Mouse (Mus musculus) myocyte (in vitro differentiated cells): Measurements from ENCODE around the gene Pbx1. TPM values are rescaled to one million over a fixed set of nuclear protein-coding genes. Genes with fewer than 3 reads are reported as not detected.

ENCODE experiments used
- H3K27me3 ChIP-seq: one replicate; pipeline ENCODE4 v1.6.1; 2011; ENCODE audit not compliant: control insufficient read depth, insufficient read depth, insufficient read length
- H3K36me3 ChIP-seq: one replicate; pipeline ENCODE4 v1.6.1; 2011; ENCODE audit not compliant: control insufficient read depth, insufficient read depth
- H3K4me2 ChIP-seq: one replicate; pipeline ENCODE4 v1.6.1; 2011; ENCODE audit warnings: low read depth, control low read depth
- H3K4me3 ChIP-seq: one replicate; pipeline ENCODE4 v1.5.1; 2011; ENCODE audit warnings: mild to moderate bottlenecking, control low read depth, moderate library complexity
- H3K79me2 ChIP-seq: one replicate; pipeline ENCODE4 v1.6.1; 2011; ENCODE audit not compliant: control insufficient read depth, insufficient read depth
- H3ac ChIP-seq: one replicate; pipeline ENCODE4 v1.6.1; 2011; ENCODE audit not compliant: control insufficient read depth, insufficient read length
- CEBPB ChIP-seq: IDR thresholded peaks from 2 replicates; pipeline ENCODE4 v1.6.1; 2011; ENCODE audit warnings: mild to moderate bottlenecking, moderate library complexity; ENCODE audit not compliant: poor library complexity, insufficient read depth, severe bottlenecking
- E2F4 ChIP-seq: IDR thresholded peaks from one replicate; pipeline ENCODE4 v1.6.1; 2011; ENCODE audit warnings: mild to moderate bottlenecking, control low read depth, moderate library complexity; ENCODE audit not compliant: insufficient read depth
- MAX ChIP-seq: IDR thresholded peaks from one replicate; pipeline ENCODE4 v1.6.1; 2011; ENCODE audit warnings: low read depth, mild to moderate bottlenecking, control low read depth
- MYOD1 ChIP-seq, 3 experiments: IDR thresholded peaks; one replicate each; pipeline ENCODE4 v1.6.1; 2011; ENCODE audit warnings: control low read depth in 2 of 3, low read depth in 2 of 3, mild to moderate bottlenecking in 2 of 3, moderate library complexity in 1 of 3; ENCODE audit not compliant: insufficient read length in 2 of 3, control insufficient read depth in 1 of 3
- MYOG ChIP-seq, 3 experiments: IDR thresholded peaks; one replicate each; pipeline ENCODE4 v1.6.1; 2011; ENCODE audit warnings: control low read depth in 2 of 3, low read depth in 2 of 3, mild to moderate bottlenecking in 2 of 3; ENCODE audit not compliant: insufficient read length in 2 of 3, control insufficient read depth in 1 of 3, insufficient read depth in 1 of 3
- POLR2A ChIP-seq: IDR thresholded peaks from one replicate; pipeline ENCODE4 v1.6.1; 2011; ENCODE audit warnings: low read depth, mild to moderate bottlenecking, control low read depth, moderate library complexity; ENCODE audit not compliant: insufficient read length
- POLR2AphosphoS2 ChIP-seq: IDR thresholded peaks from one replicate; pipeline ENCODE4 v1.6.1; 2011; ENCODE audit warnings: low read depth, control low read depth; ENCODE audit not compliant: insufficient read length
- REST ChIP-seq: IDR thresholded peaks from one replicate; pipeline ENCODE4 v1.6.1; 2011; ENCODE audit warnings: mild to moderate bottlenecking, control low read depth, moderate library complexity; ENCODE audit not compliant: insufficient read depth, insufficient read length
- SRF ChIP-seq: IDR thresholded peaks from one replicate; pipeline ENCODE4 v1.6.1; 2011; ENCODE audit warnings: low read depth; ENCODE audit not compliant: control insufficient read depth, insufficient read length
- TCF12 ChIP-seq: IDR thresholded peaks from one replicate; pipeline ENCODE4 v1.6.1; 2011; ENCODE audit warnings: mild to moderate bottlenecking, control low read depth; ENCODE audit not compliant: poor library complexity, insufficient read depth, severe bottlenecking
- TCF3 ChIP-seq: IDR thresholded peaks from one replicate; pipeline ENCODE4 v1.6.1; 2011; ENCODE audit warnings: low read depth, control low read depth; ENCODE audit not compliant: insufficient read length
- USF1 ChIP-seq: IDR thresholded peaks from one replicate; pipeline ENCODE4 v1.6.1; 2011; ENCODE audit warnings: low read depth, mild to moderate bottlenecking, control low read depth, moderate library complexity
- polyA plus RNA-seq: library from polyadenylated mRNA; unstranded; fragments of >200 nt; fragmentation: generic; extraction: Trizol; gene quantifications from one replicate; pipeline ENCODE4 v1.2.1, GENCODE M21; 2012; ENCODE audit warnings: missing spikeins

Pbx1 gene
- polyA plus RNA-seq, 1 experiment, result 11.4 TPM

DNA sequence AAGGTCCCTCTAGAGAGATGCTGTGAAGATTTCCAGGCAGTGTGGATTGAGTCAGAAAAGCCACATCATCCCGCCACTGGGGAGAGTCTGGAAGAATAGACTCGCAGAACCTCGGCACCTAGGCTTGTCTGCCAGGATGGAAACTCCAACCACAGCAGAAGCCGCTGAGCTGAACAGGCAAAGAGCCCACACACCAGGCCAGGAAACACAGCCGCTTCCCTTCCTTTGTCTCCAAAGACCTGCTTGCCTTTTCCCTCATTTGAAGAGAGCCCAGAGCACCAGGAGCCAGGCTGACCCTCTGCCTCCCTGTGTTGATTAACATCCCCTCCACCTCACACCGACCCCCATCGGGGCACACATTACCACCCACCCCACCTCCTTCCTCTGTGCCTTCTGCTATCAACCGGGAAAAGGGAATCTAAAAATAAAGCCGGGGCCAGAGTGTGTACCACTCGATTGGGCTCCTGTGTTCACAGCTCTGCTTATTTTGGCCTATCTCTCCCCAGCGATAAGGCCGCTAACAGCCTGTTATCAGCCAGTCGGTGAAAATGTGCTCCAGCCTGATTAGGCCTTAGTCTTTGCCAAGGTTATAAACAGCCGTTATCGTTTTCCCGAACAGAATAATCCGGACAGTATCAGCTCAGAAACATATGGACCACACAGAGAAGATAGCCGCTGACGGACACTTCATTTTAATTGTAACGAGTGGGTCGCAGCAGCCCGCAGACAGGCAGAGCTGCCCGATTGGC lies 144.1 kb downstream of the Pbx1 start:
- Histone ChIP-seq H3K27me3 (no peaks in the 10 kb centered on the region), H3K4me2 (no peak overlapping the region), H3K36me3 (no peaks in the 10 kb centered on the region), H3K79me2 (peaks cover 12% of the 10 kb centered on the region), H3ac (no peak overlapping the region), H3K4me3 (no peak overlapping the region)
- TF ChIP-seq MYOG (IDR thresholded peaks at IDR 0.05; ENCODE audit: control insufficient read depth in 1 of 3, insufficient read depth in 1 of 3, insufficient read length in 2 of 3, low read depth in 2 of 3) (no peak), POLR2AphosphoS2 (no peak), REST (no peak), POLR2A (no peak), TCF12 (no peak), USF1 (no peak), CEBPB (no peak), MAX (no peak), MYOD1 (IDR thresholded peaks at IDR 0.05; ENCODE audit: control insufficient read depth in 1 of 3, insufficient read length in 2 of 3, low read depth in 2 of 3) (no peak), E2F4 (no peak), TCF3 (no peak), SRF (no peak)

DNA sequence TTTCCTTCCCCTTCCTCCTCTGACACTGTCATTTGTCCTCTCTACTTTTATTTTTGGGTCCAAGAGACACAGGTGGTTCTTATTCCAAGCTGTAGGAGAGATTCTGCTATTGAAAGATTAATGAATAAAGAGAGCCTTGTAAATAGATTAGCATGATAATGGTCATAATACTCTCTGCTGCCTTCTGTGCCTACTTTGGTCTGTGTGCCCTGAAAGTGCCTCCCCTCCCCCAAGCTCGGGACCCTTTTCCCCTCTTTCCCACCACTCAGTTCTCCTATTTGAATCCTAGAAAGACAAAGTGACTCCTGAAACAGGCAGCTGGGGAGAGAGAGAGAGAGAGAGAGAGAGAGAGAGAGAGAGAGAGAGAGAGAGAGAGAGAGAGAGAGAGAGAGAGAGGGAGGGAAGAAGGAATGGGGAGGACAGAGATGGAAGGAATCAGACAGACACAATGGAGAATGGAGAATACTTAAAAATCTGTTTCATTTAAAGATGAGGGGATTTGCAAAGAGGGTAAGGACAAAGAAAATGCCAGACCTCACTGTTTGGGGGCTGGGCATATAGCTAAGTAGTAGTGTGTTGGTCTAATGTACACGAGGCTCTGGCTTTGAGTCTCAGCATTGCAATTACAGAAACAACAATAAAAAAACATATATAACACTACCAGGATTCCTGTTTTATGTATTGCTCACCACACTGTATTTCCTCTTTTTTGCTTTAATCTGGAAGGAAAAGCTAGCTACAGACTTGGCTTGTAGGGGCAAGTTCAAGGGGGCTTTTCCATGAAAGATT lies 145.0 kb downstream of the Pbx1 start:
- Histone ChIP-seq H3K4me3 (no peak overlapping the region), H3ac (no peak overlapping the region), H3K4me2 (no peak overlapping the region), H3K36me3 (no peaks in the 10 kb centered on the region), H3K79me2 (peaks cover 12% of the 10 kb centered on the region), H3K27me3 (no peaks in the 10 kb centered on the region)
- TF ChIP-seq TCF12 (no peak), POLR2AphosphoS2 (no peak), MYOD1 (IDR thresholded peaks at IDR 0.05; ENCODE audit: control insufficient read depth in 1 of 3, insufficient read length in 2 of 3, low read depth in 2 of 3) (no peak), E2F4 (no peak), POLR2A (no peak)

DNA sequence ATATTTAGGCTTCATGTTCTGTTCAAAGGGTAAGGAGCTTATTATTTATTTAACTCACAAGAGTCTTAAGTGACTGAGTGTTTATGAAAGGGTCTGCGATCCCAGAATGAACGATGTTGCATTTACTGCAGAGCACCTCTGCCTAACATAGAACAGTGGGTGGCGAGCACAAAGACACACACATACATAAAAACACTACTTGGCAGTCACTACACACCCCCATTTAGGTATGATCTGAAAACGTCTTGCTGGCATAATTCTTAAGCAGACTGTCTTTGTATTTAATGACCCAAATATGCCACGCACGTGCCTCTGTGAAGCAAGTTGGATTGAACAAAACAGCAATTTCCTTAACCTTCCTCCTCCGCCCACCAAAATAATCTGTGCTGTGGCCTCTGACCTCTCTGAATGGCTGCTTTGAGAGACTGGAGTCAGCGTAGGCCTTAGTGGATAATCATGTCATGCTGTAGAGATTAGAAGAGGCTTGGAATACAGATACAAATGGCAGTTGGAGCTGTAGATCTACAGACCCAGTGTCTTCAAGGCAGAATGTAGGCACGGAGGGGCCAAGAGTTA lies 147.4 kb downstream of the Pbx1 start:
- Histone ChIP-seq H3K79me2 (peaks cover 8% of the 10 kb centered on the region), H3K4me3 (no peak overlapping the region), H3K36me3 (no peaks in the 10 kb centered on the region), H3K4me2 (no peak overlapping the region), H3ac (no peak overlapping the region), H3K27me3 (no peaks in the 10 kb centered on the region)
- TF ChIP-seq MYOG (IDR thresholded peaks at IDR 0.05; ENCODE audit: control insufficient read depth in 1 of 3, insufficient read depth in 1 of 3, insufficient read length in 2 of 3, low read depth in 2 of 3), result no peak
- no peak for TF ChIP-seq TCF3
- TF ChIP-seq CEBPB, result no peak
- TF ChIP-seq MAX, result no peak
- TF ChIP-seq E2F4, result no peak
- no peak for TF ChIP-seq POLR2A
- TF ChIP-seq REST, result no peak
- TF ChIP-seq USF1, result no peak
- TF ChIP-seq MYOD1 (IDR thresholded peaks at IDR 0.05; ENCODE audit: control insufficient read depth in 1 of 3, insufficient read length in 2 of 3, low read depth in 2 of 3), result no peak
- TF ChIP-seq SRF, result no peak
- no peak for TF ChIP-seq TCF12
- TF ChIP-seq POLR2AphosphoS2, result no peak

DNA sequence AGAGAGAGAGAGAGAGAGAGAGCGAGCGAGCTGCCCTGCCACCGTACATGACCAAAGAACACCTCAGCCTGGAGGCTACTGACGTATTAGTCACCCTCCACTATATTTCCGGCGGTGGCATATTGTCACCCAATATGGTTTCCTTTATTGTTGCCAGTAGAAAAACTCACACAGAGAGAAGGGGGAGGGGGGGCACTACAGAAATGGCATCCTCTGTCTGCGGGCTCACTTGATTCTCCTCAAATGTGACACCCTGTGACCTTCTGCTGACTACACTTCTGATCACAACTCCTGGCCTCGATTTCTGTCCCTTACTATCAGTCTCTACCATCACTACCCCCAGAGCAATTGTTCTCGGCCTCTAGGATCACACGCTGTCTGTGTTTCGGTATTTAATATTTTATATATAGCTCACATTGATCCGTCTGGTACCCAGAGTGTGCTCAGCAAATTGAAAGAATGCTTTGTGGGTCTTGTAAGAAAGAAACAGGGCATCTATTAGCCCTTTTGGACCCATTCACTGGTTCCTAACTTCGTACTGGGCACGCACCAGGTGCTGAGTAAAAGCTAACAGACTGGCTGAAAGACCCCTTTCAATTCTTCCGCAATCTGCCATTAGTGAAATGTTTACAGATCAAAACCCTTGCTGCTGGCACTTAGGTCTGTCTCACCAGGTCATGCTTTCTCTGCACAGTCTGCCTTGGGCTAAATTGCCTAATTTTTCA lies 148.1 kb downstream of the Pbx1 start:
- Histone ChIP-seq H3K4me3 (no peak overlapping the region), H3K79me2 (peaks cover 6% of the 10 kb centered on the region), H3K4me2 (peak overlapping the region; percentile 42), H3K27me3 (no peaks in the 10 kb centered on the region), H3ac (no peak overlapping the region), H3K36me3 (no peaks in the 10 kb centered on the region)
- TF ChIP-seq POLR2A (no peak), POLR2AphosphoS2 (no peak), USF1 (no peak), REST (no peak), MYOG (IDR thresholded peaks at IDR 0.05; ENCODE audit: control insufficient read depth in 1 of 3, insufficient read depth in 1 of 3, insufficient read length in 2 of 3, low read depth in 2 of 3) (no peak), E2F4 (no peak), MAX (no peak), TCF3 (no peak), SRF (no peak), CEBPB (no peak), TCF12 (no peak), MYOD1 (IDR thresholded peaks at IDR 0.05; ENCODE audit: control insufficient read depth in 1 of 3, insufficient read length in 2 of 3, low read depth in 2 of 3) (no peak)
